Mouse (Mus musculus): ENCODE measurements around the gene Itga5.
"Not testable (repeated sequence)": the region's sequence is repeated elsewhere in the genome, so short reads cannot be mapped to it uniquely, and the experiment has no call there.

The Itga5 gene

DNA sequence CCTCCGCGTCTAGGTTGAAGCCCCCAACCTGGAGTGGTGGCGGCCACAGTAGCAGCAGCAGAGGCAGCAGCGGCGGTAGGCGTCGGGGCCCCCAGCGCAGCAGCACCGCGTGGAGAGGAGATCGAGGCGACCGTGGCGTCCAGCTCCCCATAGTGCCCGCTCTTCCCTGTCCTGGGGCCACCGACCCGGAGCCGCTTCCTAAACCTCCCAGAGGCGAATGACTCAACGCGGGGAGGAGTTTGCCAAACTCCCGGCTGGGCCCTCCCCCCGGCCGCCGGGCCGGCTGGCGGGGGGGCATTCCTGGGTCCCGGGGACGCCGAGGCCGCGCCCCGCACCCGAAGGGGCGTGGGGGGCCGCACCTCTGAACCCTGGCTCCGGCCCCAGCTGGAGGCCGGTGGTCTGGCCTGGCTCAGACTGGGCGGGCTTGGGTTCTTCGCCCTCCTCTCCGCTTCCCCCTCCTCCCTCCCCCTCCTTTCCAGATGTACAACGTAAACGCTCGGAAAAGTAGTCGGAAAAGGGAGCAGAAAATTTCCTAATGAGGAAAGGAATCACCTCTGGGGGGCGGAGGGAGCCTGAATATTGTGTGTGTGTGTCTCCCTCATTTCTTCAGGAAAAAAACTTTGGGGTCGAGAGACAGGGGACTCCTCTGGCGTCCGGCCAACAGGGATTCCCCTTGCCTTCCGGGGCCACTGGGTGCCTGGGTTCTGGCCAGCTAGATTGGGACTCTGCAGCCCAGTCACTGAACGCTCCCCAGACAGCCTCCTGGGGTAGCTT lies at the start of gene Itga5:
TSS of gene Itga5 (minus strand) at position 388 of the 774 bp plus-strand sequence.
- peak in 1 of 2 experiments; percentile 75 for DNase-seq (ENCODE audit: low spot score in 2 of 2)

DNA sequence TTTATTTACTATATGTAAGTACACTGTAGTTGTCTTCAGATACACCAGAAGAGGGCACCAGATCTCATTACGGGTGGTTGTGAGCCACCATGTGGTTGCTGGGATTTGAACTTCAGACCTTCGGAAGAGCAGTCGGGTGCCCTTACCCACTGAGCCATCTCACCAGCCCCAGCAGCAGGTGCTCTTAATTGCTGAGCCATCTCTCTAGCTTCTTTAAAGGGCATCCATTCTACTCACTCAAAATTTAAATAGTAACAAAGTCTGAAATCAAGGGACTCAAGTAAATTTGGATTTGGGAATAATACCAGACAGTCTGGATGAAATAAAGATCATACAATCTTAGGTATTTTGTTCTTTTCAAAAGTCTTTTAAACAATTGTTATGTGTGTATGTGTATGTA lies 39.0 kb upstream of the Itga5 start:
- not testable (repeated sequence) for DNase-seq (ENCODE audit: low spot score in 2 of 2)

DNA sequence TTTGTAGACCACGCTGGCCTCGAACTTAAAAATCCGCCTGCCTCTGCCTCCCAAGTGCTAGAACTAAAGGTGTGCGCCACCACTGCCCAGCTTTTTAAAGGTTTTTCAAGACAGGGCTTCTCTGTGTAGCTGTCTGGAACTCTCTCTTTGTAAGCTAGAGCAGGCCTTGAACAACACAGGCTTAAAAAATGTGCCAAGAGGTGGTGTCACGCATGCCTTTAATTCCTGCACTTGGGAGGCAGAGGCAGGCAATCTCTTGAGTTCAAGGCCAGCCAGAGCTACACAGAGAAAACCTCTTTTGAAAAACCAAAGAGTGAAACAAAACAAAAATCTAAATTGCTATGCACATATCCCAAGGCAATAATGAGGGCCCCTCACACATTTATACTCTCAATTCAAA lies 34.8 kb upstream of the Itga5 start:
- no peak for DNase-seq (ENCODE audit: low spot score in 2 of 2)

DNA sequence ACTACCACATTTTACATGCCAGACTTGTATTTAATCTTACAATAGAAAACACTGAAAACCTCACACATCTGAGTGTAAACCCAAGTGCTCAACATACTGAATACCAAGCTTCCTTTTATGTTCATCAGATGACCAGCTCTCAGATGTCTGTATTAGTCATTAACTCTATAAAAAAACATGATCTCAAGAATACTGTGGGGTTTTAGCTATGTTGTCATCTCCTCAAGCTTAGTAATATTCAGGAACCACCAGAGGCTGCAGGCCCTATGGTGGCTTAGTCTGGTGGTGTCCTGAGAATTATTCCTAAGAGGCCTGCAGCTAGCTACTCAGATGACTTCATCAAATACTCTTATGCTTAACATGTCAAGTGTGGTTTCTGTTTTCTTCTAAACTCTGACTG lies 27.0 kb upstream of the Itga5 start:
- no peak for DNase-seq (ENCODE audit: low spot score in 2 of 2)

DNA sequence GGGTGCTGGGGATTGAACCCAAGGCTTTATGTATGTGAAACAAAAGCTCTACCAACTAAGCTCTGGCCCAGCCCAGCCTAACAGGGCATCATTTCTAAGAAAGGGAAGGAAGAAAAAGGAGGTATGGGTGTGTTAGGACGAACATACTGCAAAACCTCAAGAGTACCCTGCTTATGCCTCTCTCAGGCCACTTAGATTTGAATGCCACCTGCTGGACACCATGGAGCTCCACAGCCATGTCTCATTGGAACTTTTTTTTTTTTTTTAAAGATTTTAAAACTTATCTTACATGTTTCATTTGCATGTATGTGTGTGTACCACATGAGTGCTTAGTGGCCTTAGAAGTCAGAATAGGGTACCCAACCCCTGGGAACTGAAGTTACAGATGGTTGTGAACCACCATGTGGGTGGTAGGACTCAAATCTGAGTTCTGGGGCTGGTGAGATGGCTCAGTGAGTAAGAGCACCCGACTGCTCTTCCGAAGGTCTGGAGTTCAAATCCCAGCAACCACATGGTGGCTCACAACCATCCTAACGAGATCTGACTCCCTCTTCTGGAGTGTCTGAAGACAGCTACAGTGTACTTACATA lies 22.1 kb upstream of the Itga5 start:
- DNase-seq (ENCODE audit: low spot score in 2 of 2): no peak

DNA sequence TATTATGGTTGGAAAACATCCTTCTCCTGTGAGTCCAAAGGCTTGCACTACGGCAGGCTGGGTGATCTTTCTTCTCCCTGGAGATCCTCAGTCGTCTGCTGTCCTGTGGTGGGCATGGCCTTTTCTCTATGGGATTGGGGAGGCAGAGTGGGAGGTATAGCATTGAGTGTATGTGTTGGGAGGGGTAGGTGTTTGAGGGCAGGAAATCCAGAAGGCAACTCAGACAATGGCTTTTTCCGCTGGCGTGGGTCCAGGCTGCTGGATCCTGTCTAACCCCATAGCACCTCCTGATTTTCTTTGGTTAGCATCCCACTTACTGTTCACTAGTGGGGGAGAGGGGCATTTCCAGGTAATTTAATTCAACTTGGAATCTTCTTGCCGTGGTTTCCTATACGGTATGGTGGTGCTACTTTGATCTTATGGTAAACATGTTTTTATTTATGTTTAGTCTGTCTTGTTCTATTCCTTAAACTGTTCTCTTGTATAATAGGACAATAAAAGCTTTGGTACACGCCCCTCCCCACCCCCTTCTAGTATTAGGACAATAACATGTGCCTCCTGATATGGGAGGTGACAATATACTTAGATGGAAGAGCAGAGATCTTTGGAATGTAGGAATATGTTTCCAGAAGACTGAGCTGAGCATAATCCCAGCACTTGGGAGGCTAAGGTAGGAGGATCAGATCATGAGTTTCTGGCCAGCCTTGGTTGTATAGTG lies 17.4 kb upstream of the Itga5 start:
- no peak for DNase-seq (ENCODE audit: low spot score in 2 of 2)

DNA sequence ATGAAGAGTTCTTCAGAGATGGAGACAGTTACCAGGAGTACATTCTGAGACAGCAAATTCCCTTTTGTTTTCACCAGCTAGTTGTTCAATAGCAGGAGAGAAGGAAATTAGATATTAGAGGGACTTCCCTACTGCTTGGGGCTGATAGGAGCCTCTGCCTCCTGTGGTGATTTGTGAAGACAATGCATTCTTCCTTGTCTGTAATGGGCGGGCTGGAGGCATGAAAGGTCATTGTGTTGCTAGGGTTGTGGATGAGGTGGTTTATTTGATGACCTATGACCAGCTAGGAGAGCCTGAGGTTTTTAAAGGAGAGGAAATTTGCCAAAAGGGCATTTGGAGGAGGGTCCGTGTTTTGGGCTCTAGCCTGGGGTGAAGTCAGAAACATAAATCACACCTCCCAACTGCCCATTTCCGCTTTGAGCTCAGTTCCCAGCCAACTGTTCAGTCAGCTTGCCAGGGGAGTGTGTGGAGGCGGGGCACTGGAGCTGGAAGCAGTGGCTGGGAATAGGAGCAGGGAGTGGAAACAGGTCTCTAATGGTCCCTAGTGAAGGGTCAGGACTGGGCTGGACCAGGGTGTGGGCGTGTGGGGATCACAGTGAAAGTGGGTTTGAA lies 16.3 kb upstream of the Itga5 start:
- no peak for DNase-seq (ENCODE audit: low spot score in 2 of 2)

DNA sequence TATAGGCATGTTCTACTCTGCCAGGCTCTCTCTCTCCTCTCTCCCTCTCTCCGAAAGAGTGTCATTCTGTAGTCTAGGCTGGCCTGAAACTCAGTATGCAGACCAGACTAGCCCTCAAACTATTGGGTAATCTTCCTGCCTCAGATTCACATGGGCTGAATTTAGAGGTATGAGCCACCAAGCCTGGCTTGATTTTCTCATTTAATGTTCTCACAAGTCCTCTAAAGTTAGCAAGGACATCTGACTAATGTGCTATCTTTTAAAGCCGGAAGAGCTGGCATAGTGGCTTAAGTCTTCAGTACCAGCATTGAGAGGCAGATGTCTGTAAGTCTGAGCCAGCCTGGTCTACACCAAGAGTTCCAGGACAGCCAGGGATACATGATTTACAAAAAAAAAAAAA lies 15.5 kb upstream of the Itga5 start:
- DNase-seq (ENCODE audit: low spot score in 2 of 2): no peak

DNA sequence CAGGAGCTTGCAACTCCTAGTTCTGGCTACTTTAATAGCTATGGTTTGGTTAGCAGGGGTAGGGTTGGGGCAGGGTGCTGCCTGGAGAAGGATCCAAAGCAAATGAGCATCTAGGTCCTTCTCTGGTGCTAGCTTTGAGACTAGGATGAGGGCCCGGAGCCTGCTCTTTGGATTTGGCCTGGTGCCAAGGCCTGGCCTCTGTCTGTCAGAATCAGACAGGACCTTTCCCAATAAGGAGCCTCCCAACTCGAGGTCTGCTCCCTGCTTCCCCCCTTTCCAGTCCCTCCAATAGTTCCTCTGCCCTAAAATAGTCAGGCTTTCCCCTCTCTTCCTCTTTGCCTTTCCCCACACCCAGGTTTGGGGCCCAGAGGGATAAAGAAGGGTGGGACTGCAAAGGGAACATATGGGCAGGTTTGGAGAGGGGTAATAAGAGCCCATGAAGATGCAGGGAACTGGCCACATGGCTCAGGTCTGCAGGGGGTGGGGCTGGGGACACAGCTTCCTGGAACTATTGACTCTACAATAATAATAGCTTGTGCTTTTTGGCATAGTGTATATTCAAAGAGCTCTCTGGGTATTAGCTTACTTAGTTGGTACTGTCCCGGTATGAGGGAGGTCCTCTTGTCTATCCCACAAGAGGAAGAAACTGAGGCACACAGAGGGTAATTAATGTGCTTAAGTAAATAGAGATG lies 12.2 kb upstream of the Itga5 start:
- DNase-seq (ENCODE audit: low spot score in 2 of 2): no peak

DNA sequence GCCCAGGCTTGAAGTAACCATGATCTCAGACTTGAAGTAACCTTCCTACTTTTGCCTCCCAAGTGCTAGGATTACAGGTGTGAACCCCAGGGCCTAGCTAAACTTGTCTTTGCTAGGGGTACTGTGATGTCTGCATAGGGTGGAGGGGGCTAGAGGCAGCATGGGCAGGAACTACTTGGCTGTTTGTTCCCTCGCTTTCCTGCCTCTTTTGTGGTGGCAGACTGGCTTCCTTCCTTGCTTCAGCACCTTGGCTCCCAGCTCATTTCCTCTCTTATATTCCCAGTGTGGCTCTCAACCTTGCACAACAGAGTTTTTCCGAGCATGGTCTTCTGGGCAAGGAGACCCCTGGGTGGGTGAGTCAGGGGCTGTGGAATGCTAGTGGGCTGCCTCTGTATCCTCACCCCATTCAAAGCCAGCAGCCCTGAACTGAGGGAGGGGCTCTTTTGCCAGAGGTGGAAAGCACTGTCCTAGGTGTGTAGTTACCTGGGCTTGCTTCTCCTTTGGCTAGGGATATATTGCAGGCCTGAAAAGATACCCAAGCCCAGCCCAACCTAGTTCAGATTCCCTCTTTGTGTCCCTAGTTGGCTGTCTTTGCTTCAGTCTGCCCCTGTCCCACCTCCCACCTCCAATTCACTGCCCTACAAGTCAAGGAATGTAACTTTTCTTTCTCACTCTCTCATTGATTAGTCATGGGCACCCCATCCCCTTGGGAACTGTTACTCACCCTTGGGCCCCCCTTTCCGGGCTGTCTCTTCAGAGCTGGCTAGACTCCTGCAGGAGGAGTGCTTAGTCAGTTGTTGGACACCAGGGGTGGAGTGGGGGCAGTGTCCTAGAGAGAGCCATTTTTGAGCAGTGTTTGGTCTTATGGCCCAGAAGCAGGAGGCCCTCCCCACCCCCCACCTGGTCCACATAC lies 11.4 kb upstream of the Itga5 start:
- DNase-seq (ENCODE audit: low spot score in 2 of 2): no peak

DNA sequence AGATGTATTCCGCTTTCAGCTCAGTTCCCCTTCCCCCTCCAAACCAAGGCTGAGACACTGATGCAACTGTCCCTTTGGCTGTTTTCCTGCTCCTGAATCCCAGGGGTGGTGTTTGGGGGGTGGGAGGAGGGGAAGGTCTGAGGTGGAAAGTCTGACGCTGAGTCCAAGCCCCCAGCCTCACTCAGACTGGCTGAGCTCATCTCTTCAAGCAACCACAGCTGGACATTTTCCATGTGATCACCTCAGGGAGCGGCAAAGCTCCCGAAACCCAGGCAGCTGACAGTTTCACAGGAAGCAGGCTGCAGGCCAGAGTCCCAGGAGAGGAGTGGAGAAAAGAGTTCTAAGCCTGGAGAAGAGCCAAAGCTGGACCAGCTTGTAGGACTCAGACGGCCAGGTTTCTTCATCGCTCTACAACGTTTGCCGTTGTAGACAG lies 10.3 kb upstream of the Itga5 start:
- no peak for DNase-seq (ENCODE audit: low spot score in 2 of 2)

DNA sequence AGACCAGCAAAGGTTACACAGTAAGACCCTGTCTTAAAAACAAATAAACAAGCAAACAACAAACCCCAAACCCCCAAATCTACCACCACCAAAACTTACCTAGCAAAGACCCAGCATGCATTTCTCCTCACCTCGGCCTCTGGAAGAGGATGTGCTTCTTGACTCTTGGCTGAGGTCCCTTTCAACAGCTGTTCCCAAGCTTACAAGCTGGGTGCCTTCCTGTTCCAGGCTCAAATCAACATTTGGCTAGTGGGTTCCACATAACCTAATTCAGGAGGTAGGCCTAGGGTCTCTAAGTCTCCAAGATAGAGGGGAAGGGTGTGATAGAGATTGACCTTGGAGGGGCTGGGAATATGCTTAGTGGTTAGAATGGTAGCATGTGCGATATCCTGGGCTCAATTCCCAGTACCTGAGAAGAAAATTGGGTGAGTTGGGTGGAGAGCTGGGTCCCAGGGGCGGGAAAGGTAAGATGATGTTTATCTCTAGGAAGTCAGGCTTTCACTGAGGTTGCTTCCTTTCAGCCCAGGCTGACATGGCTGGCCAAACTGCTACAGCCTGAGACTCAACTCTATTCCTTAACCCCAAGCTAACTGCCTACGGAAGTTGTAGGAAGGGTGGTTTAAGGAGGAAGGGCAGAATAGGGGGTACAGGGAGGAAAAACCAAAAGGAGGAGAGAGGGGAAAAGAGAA lies 8.7 kb upstream of the Itga5 start:
- peak in 1 of 2 experiments; percentile 46 for DNase-seq (ENCODE audit: low spot score in 2 of 2)

DNA sequence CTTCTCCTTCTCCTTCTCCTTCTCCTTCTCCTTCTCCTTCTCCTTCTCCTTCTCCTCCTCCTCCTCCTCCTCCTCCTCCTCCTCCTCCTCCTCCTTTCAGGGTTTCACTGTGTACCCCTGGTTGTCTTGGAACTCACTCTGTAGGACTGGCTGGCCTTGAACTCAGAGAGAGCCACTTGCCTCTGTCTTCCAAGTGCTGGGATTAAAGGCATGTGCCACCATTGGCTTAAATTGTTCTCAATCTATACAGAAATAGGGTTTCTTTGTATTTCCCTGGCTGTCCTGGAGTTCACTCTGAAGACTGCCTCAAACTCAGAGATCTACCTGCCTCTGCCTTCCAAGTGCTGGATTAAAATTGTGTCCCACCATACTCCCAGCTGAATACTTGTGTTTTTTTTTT lies 5.9 kb upstream of the Itga5 start:
- DNase-seq (ENCODE audit: low spot score in 2 of 2): no peak

DNA sequence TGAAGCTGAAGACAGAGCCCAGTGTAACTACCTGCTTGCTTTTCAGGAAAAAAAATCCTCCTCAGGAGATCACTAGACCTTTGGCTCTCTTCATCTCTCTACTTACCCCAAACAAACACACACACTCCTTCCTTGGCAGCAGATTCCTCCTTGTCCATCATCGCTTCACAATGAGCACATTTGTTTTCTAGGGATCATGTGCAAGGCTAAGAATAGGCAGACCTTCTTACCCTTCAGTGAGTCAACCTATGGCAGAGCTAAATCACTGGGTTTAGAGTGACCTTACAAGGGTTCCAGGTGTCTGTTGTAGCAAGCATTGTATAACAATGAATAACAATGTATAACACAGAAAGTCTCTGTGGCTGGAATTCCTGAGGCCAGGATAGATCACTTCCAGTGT lies 5.2 kb upstream of the Itga5 start:
- no peak for DNase-seq (ENCODE audit: low spot score in 2 of 2)

DNA sequence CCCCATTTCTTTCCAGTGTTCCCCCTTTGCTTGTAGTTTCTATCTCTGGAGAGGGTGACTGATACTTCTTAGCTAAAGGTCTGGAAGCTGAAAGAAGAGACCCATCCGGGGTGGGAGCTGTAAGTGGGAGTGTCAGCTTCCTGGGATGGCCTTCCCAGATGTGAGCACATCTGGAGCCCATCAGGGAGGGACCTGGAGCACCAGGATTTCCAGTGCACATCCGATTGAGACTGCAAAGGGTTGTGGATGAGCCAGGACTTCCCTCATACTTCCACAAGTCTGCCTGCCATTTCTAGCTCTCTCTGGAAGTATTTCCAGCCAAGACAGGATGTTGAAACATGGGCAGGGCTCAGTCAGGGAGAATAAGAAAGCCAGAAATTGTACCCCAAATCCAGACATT lies 4.6 kb upstream of the Itga5 start:
- no peak for DNase-seq (ENCODE audit: low spot score in 2 of 2)

DNA sequence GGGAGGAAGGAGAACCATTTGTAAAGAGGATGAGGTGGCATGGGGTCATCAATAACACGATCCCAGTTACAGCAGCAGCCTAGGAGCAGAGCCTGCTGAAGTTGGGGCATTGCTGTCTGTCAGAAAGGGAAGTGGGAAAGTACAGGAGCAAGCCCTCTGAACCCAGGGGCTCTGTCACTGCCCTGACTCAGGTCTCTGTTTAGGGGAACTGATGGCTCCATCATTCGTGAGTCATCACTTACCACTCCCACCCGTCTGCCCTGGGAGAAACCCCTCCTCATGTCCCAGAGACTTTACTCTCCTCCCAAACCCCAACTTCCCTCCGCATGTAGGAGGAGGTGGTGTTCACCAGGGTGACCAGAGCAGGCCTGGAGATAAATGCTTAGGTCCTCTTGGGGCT lies 3.9 kb upstream of the Itga5 start:
- no peak for DNase-seq (ENCODE audit: low spot score in 2 of 2)

DNA sequence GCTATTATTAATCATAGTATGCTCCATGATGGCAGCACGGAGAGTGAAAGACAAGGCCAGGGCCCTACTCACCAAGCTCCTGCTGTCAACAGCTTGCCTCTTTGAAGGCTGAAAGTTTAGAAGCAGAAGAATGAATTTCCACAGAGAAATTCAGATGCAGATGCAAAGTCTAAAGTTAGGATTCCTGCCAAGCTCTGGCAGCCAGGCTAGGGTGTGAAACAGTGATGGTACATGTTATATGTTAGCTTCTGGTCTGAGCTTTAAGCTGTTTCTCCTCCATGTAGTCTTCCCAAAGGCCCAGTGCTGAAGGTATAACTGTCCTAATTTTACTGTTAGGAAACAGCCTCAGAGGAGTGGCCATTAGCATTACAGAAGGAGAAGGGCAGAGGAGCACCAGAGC lies 2.6 kb upstream of the Itga5 start:
- no peak for DNase-seq (ENCODE audit: low spot score in 2 of 2)

DNA sequence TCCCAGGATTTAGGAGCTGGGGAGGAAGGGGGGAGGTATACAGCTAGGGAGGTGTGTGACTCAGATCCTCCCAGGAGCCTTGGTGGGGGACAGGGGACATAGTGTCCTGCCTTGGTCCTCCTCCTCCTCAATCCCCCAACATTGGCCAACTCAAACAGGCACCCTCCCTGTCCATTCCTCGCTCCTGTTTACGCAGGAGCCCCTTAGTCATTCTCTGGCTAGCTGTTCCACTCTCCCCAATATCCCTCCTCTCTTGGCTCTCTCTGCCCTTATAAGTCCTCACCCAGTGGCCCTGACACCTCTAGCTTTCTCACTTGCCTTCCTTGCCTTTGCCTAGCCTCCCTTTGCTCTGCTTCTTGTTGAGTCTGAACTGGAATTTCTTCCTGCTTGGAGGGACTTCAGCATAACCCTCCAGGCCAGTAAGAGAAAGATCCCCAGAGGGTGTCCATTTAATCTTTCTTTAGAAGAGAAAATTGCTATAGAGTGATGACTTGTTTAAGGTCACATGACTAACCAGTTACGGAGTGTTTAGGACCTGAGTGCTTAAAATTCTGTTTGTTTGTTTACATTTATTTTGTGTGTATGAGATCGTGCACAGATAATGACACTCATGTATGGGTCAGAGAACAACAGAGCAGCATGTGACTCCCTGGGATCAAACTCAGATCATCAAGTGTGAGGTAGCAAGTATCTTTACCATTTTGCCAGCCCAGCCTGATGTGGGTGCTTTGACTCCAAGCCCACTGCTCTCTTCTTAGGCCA lies 1.8 kb upstream of the Itga5 start:
- no peak for DNase-seq (ENCODE audit: low spot score in 2 of 2)

All from spleen, postnatal 4 days (tissue).